Mouse (Mus musculus): ENCODE measurements around the gene Cmah.

DNA sequence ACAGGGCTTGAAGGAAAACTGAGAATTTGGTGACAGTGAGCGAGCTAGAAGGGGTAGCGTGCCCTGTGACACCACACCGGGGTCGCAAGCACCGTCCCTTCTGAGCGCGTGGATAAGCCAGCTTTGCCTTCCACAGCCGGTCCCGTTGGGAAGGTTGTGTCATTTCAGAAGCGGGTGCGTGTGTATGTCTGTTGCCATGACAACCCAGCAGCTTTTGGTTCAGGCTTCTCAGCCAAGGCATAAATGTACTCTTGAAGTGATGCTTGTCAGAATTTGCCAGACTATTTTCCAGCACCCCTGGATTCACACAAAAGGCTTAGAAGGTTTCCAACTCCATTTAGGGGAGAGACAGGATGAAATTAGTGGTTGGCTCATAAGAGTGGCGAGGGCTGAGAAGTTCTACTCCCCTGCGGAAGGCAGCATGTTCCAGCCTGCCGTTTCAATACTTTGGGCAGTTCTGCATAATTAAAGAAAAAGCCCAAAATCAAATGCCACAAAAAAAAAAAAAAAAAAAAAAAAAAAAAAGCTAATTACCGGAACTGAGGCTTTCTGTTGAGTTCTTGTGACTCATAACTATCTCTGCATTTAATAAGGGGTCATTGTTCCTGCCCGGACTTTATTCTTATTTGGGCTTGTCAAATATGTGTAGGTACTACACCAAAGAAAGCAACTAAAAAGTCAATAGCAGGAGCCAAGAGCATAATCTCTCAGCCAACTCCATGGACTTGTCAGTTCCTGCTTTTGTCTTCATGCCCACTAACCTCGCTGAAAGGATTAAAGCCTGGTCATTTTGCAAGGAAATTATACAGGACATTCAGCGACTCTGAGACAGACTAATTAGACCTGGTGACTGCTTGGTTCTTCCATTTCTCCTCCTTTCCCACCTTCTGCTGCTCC lies 194.5 kb downstream of the Cmah start:
- no peak for TF ChIP-seq POLR2A (IDR thresholded peaks at IDR 0.05; ENCODE audit: insufficient read depth, low read length)
- no peak for TF ChIP-seq CTCF (IDR thresholded peaks at IDR 0.05; ENCODE audit: low read depth, low read length)
- no peak for TF ChIP-seq EP300 (IDR thresholded peaks at IDR 0.05; ENCODE audit: insufficient read depth, low read depth, low read length)

All from ES-Bruce4 (cell line).